Mouse (Mus musculus) MEL (cell line): Measurements from ENCODE around the gene Uqcc1. TPM values are rescaled to one million over a fixed set of nuclear protein-coding genes. Genes with fewer than 3 reads are reported as not detected.

ENCODE experiments used
- DNase-seq: peaks from one replicate; pipeline ENCODE4 v3.0.0; 2011; ENCODE audit warnings: low read depth, low spot score
- H3K27ac ChIP-seq: 2 replicates; pipeline ENCODE4 v1.5.1; 2012; ENCODE audit warnings: low read depth, mild to moderate bottlenecking, control low read depth, low read length, moderate library complexity; ENCODE audit not compliant: control insufficient read depth
- H3K27me3 ChIP-seq, 2 experiments: fragments of 150-350 bp in 1 of 2; sonication (generic) in 1 of 2; 2 replicates each; pipeline ENCODE4 v1.6.1; 2012; ENCODE audit warnings: low read length in 2 of 2, mild to moderate bottlenecking in 2 of 2, improper control_type of control experiment in 1 of 2, moderate library complexity in 1 of 2; ENCODE audit not compliant: insufficient read depth in 2 of 2, control insufficient read depth in 1 of 2
- H3K36me3 ChIP-seq, 2 experiments: 2 replicates each; pipeline ENCODE4 v1.6.1; 2012 to 2014; ENCODE audit warnings: low read length in 2 of 2, improper control_type of control experiment in 1 of 2, inconsistent platforms in 1 of 2, mild to moderate bottlenecking in 1 of 2; ENCODE audit not compliant: insufficient read depth in 2 of 2, control insufficient read depth in 1 of 2
- H3K4me1 ChIP-seq, 2 experiments: fragments of 150-350 bp in 1 of 2; sonication (generic) in 1 of 2; 2 replicates each; pipeline ENCODE4 v1.6.1; 2012; ENCODE audit warnings: low read length in 2 of 2, improper control_type of control experiment in 1 of 2, mild to moderate bottlenecking in 1 of 2; ENCODE audit not compliant: insufficient read depth in 2 of 2, control insufficient read depth in 1 of 2
- H3K4me3 ChIP-seq, 2 experiments: fragments of 150-350 bp in 1 of 2; sonication (generic) in 1 of 2; 2 replicates each; pipeline ENCODE4 v1.5.1; 2012; ENCODE audit warnings: low read depth in 2 of 2, low read length in 2 of 2, mild to moderate bottlenecking in 2 of 2, moderate library complexity in 2 of 2, control low read depth in 1 of 2, improper control_type of control experiment in 1 of 2; ENCODE audit not compliant: control insufficient read depth in 1 of 2, insufficient read depth in 1 of 2
- H3K79me2 ChIP-seq: 2 replicates; pipeline ENCODE4 v1.6.1; 2012; ENCODE audit warnings: mild to moderate bottlenecking, low read length, moderate library complexity; ENCODE audit not compliant: control insufficient read depth, poor library complexity, insufficient read depth
- H3K9ac ChIP-seq: 2 replicates; pipeline ENCODE4 v1.6.1; 2012; ENCODE audit warnings: low read depth, mild to moderate bottlenecking, control low read depth, low read length, moderate library complexity; ENCODE audit not compliant: control insufficient read depth, poor library complexity, severe bottlenecking
- H3K9me3 ChIP-seq: fragments of 150-350 bp; sonication (generic); replicated peaks from 2 replicates; pipeline ENCODE4 v1.6.1; 2012; ENCODE audit warnings: mild to moderate bottlenecking, low read length, improper control_type of control experiment, moderate library complexity; ENCODE audit not compliant: insufficient read depth
- BHLHE40 ChIP-seq: IDR thresholded peaks from 2 replicates; pipeline ENCODE4 v1.6.1; 2012; ENCODE audit warnings: low read depth, mild to moderate bottlenecking, inconsistent platforms, low read length, improper control_type of control experiment, borderline replicate concordance
- CHD2 ChIP-seq: IDR thresholded peaks from 2 replicates; pipeline ENCODE4 v1.6.1; 2011; ENCODE audit warnings: low read length, improper control_type of control experiment
- E2F4 ChIP-seq: IDR thresholded peaks from 2 replicates; pipeline ENCODE4 v1.6.1; 2011; ENCODE audit warnings: low read depth, low read length, improper control_type of control experiment, borderline replicate concordance
- EP300 ChIP-seq, 2 experiments: IDR thresholded peaks; 2 replicates each; pipeline ENCODE4 v1.6.1; 2011; ENCODE audit warnings: improper control_type of control experiment in 2 of 2, low read length in 2 of 2, low read depth in 1 of 2, mild to moderate bottlenecking in 1 of 2
- GATA1 ChIP-seq: IDR thresholded peaks from 2 replicates; pipeline ENCODE4 v1.6.1; 2011; ENCODE audit warnings: low read depth, low read length, improper control_type of control experiment
- JUND ChIP-seq: IDR thresholded peaks from 2 replicates; pipeline ENCODE4 v1.6.1; 2011; ENCODE audit warnings: low read depth, mild to moderate bottlenecking, improper control_type of control experiment, low read length
- MYB ChIP-seq: IDR thresholded peaks from 2 replicates; pipeline ENCODE4 v1.6.1; 2011; ENCODE audit warnings: mild to moderate bottlenecking, low read depth, low read length, improper control_type of control experiment
- NRF1 ChIP-seq: IDR thresholded peaks from 2 replicates; pipeline ENCODE4 v1.6.1; 2014; ENCODE audit warnings: low read depth, mild to moderate bottlenecking, inconsistent platforms, low read length, improper control_type of control experiment, moderate library complexity; ENCODE audit not compliant: poor library complexity, insufficient read depth, severe bottlenecking
- RCOR1 ChIP-seq: IDR thresholded peaks from 2 replicates; pipeline ENCODE4 v1.6.1; 2012; ENCODE audit warnings: low read depth, mild to moderate bottlenecking, inconsistent platforms, low read length, improper control_type of control experiment
- TAL1 ChIP-seq: IDR thresholded peaks from 2 replicates; pipeline ENCODE4 v1.6.1; 2012; ENCODE audit warnings: mild to moderate bottlenecking, inconsistent platforms, low read length, moderate library complexity, mixed read lengths
- TCF12 ChIP-seq: IDR thresholded peaks from 2 replicates; pipeline ENCODE4 v1.6.1; 2014; ENCODE audit warnings: low read depth, mild to moderate bottlenecking, inconsistent platforms, low read length, improper control_type of control experiment, moderate library complexity
- USF1 ChIP-seq: IDR thresholded peaks from 2 replicates; pipeline ENCODE4 v1.6.1; 2014; ENCODE audit warnings: low read depth, mild to moderate bottlenecking, inconsistent platforms, low read length, improper control_type of control experiment, moderate library complexity
- ZNF384 ChIP-seq: IDR thresholded peaks from 2 replicates; pipeline ENCODE4 v1.6.1; 2012; ENCODE audit warnings: low read depth, mild to moderate bottlenecking, inconsistent platforms, low read length, improper control_type of control experiment
- polyA plus RNA-seq, 2 experiments: library from polyadenylated mRNA; stranded (reverse) in 1 of 2; unstranded in 1 of 2; fragments of >175 nt in 1 of 2; fragments of >200 nt in 1 of 2; gene quantifications; 2 replicates each; pipeline versions ENCODE4 v1.2.1 to v1.2.4; 2012; ENCODE audit warnings: low replicate concordance in 2 of 2, low read depth in 1 of 2; ENCODE audit not compliant: insufficient read length in 2 of 2, insufficient read depth in 1 of 2, missing spikeins in 1 of 2
- total RNA-seq: library from RNA; depleted of rRNA; stranded (reverse); fragments of 300-350 nt; gene quantifications from 2 replicates; pipeline ENCODE4 v1.2.3, GENCODE M21; 2012

Uqcc1 gene
- total and polyA plus RNA-seq, 3 experiments: 61.0 to 83.1 TPM; not detected in 1

DNA sequence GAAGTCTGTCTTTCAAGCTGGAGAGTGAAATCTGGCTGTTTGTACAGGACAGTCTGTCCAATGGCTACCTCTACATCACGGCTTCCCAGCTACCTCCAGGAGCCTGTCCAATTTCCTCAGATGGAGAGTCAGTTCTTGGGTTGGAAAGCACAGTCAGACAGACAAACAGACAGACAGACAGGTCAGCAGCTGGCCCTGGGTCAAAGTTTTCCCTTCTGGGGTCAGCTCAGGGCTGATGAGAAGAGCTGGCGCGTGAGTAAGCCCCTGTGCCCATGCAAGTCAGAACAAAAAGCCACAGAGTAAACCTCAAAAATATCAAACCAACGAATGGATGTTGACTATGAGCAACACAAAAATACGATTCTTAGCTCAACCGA, 26.5 kb downstream of the Uqcc1 start:
- no peak for DNase-seq
- H3K9ac ChIP-seq: no peak overlapping the region
- H3K36me3 ChIP-seq: peaks cover 0 to 19% of the 10 kb centered on the region in 2 experiments; a peak in 2 of 4 replicates
- TF ChIP-seq JUND: no peak
- no peaks in the 10 kb centered on the region; a peak in 2 of 4 replicates for H3K4me1 ChIP-seq
- no peak overlapping the region for H3K4me3 ChIP-seq
- H3K9me3 ChIP-seq: no peaks in the 10 kb centered on the region
- H3K27ac ChIP-seq: no peak overlapping the region
- H3K27me3 ChIP-seq: no peaks in the 10 kb centered on the region
- H3K79me2 ChIP-seq: no peaks in the 10 kb centered on the region

DNA sequence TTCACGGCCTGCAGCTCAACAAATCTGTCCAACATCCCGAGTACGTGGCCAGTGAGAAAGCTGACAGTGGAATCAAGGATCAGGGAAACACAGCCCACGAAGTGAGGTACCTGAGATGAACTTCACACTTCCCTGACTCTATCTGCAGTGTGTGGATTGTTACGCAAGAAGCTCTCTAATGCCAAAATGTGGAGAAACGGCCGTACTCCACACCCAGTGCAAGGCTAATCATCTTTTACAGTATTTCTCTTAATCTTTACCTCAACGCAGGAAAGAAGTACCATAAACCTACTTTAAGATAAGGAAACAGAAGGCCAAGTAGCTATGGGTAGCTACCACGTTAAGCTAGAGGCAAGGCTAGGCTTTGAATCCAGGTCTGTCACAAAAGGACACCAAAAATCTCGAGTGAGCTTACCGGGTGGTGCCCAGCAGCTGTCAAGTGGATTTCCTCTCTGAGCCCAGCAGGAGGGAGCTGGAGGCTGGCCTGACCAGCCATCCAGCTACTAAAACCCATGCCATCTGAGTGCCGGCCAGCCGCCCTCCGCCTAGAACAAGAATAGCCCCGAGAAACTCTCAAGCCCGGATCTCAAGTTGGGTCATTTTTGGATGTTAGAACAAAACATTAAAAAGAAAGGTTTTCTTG, 27.0 kb downstream of the Uqcc1 start:
- Histone ChIP-seq H3K4me3 (no peak overlapping the region), H3K27me3 (no peaks in the 10 kb centered on the region), H3K4me1 (no peaks in the 10 kb centered on the region; a peak in 2 of 4 replicates), H3K79me2 (no peaks in the 10 kb centered on the region), H3K27ac (no peak overlapping the region), H3K9me3 (no peaks in the 10 kb centered on the region), H3K36me3 (peaks cover 0 to 17% of the 10 kb centered on the region in 2 experiments; a peak in 2 of 4 replicates), H3K9ac (no peak overlapping the region)
- peak; percentile 44; the same call in 1 of the 2 replicates for TF ChIP-seq MYB
- no peak for TF ChIP-seq NRF1
- TF ChIP-seq BHLHE40: no peak
- TF ChIP-seq E2F4: no peak
- TF ChIP-seq ZNF384: no peak
- TF ChIP-seq TCF12: 0 out of 2 replicates have a peak, but pooled peaks have one; percentile 39
- TF ChIP-seq EP300 (IDR thresholded peaks at IDR 0.05; ENCODE audit: low read depth in 1 of 2, low read length in 2 of 2): peak; percentile 41 to 69; a peak in 3 of 4 replicates
- TF ChIP-seq GATA1: peak; percentile 34; the same call in 1 of the 2 replicates
- no peak for TF ChIP-seq RCOR1
- TF ChIP-seq USF1: no peak
- TF ChIP-seq CHD2: no peak
- no peak for TF ChIP-seq TAL1
- peak; percentile 22 for DNase-seq
